Mouse (Mus musculus): ENCODE measurements around the gene Lpar2.

DNA sequence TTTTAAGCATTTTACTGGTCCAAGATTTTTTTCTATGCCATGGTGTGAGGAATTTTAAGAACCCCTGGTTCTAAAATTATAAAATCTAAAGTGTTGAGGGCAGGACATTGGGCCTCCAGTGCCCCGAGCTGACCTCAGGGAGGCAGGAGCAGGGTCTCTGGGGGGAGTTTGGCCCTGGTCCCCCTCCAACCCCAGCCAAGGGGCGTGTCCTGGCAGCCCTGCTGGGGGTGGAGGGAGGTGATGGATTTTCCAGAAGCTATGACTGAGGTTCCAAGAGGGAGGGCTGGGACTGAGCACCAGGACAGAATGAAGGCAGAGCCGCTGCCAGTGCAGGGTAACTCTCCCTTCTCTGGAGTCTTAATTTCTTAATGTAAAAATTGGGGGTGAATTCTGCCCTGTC, 55.8 kb downstream of the Lpar2 start:
- no peak for TF ChIP-seq POLR2A (IDR thresholded peaks at IDR 0.05; ENCODE audit: extremely low read depth, insufficient read depth, low read length)
- no peak for TF ChIP-seq CTCF (IDR thresholded peaks at IDR 0.05; ENCODE audit: extremely low read depth, insufficient read depth, low read length)

All from cortical plate, adult 2 months (tissue).